Mouse (Mus musculus): ENCODE measurements around the gene Dner. TPM values are rescaled to one million over a fixed set of nuclear protein-coding genes. Genes with fewer than 3 reads are reported as not detected.

The Dner gene
- polyA plus RNA-seq, 1 experiment from 2014 or later: 28.1 TPM

DNA sequence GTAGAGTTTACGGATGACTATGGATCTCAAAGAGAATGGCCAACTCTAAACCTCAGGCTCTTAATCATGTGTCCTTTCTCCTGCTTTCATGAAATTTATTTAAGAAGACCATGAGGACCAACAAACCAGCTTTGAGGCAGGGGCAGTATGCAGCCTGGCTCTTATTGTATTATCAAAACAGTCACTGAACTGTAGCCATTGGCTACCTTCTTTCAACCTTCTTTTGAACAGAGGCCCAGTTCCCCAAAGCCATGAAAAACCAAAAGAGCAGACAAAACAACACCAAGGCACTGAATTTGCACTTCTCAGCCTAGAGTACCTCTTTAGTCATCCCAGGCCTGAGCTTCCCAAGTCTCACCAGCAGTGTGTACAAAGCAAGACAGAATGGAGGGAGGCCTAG is 207.5 kb downstream of the Dner start:
- H3K9me3 ChIP-seq (ENCODE audit: control insufficient read depth, low read length): no peaks in the 10 kb centered on the region
- H3K4me3 ChIP-seq (ENCODE audit: low read depth, low read length): no peak overlapping the region
- ATAC-seq (ENCODE audit: low FRiP score): no peak
- H3K9ac ChIP-seq (ENCODE audit: low read length): no peak overlapping the region
- H3K36me3 ChIP-seq (ENCODE audit: control insufficient read depth, insufficient read depth, low read length): no peaks in the 10 kb centered on the region
- peak; percentile 57 for DNase-seq (ENCODE audit: low spot score, missing footprints)
- no peaks in the 10 kb centered on the region for H3K27me3 ChIP-seq (ENCODE audit: control insufficient read depth, insufficient read depth, low read length)
- H3K4me2 ChIP-seq: no peak overlapping the region
- H3K4me1 ChIP-seq (ENCODE audit: control insufficient read depth, insufficient read depth, low read length): no peaks in the 10 kb centered on the region
- H3K27ac ChIP-seq (ENCODE audit: low read depth, low read length): no peak overlapping the region
- WGBS: 92% methylated on average over 1 of the region's 1 CpGs

DNA sequence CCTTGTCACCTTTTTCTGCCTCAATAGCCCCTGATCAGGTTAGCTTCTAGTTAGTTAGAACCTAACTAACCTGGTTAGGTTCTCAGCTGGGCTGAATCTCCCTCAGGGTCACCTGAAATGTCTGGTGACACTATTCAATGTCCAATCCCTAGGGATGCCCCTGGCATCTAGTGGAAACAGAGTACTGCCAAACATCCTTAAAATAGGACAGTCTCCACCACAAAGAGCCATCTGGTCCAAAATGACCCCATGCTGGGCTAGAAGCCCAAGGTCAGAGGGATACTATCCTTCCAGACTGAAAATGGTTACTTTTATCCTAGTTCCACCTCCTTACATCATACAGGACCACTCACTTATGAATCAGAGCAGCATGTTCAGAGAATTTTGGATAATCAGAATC is 211.0 kb downstream of the Dner start:
- Histone ChIP-seq H3K4me1 (ENCODE audit: control insufficient read depth, insufficient read depth, low read length) (no peaks in the 10 kb centered on the region), H3K36me3 (ENCODE audit: control insufficient read depth, insufficient read depth, low read length) (no peaks in the 10 kb centered on the region), H3K27ac (ENCODE audit: low read depth, low read length) (no peak overlapping the region), H3K4me3 (ENCODE audit: low read depth, low read length) (no peak overlapping the region), H3K9me3 (ENCODE audit: control insufficient read depth, low read length) (no peaks in the 10 kb centered on the region), H3K4me2 (no peak overlapping the region), H3K27me3 (ENCODE audit: control insufficient read depth, insufficient read depth, low read length) (no peaks in the 10 kb centered on the region), H3K9ac (ENCODE audit: low read length) (no peak overlapping the region)
- ATAC-seq (ENCODE audit: low FRiP score) (no peak), DNase-seq (ENCODE audit: low spot score, missing footprints) (no peak)

DNA sequence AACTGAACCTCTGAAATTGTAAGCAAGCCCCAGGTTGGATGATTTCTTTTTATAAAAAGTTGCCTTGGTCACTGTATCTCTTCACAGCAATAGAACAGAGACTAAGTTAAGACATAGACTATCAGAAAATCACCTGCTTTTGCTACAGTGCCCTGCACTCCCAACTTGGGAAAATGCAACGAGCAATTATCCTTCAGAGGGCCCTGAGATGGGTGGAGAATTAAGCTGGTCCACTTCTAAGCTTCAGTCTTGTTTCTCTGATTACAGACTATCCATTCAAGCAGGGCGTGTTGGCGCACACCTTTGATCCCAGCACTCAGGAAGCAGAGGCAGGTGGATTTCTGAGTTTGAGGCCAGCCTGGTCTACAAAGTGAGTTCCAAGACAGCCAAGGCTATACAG is 211.4 kb downstream of the Dner start:
- no peak overlapping the region for H3K27ac ChIP-seq (ENCODE audit: low read depth, low read length)
- no peaks in the 10 kb centered on the region for H3K36me3 ChIP-seq (ENCODE audit: control insufficient read depth, insufficient read depth, low read length)
- no peaks in the 10 kb centered on the region for H3K9me3 ChIP-seq (ENCODE audit: control insufficient read depth, low read length)
- no peaks in the 10 kb centered on the region for H3K4me1 ChIP-seq (ENCODE audit: control insufficient read depth, insufficient read depth, low read length)
- no peak overlapping the region for H3K4me2 ChIP-seq
- ATAC-seq (ENCODE audit: low FRiP score): no peak
- 81% methylated on average over 3 of the region's 3 CpGs for WGBS
- no peaks in the 10 kb centered on the region for H3K27me3 ChIP-seq (ENCODE audit: control insufficient read depth, insufficient read depth, low read length)
- DNase-seq (ENCODE audit: low spot score, missing footprints): peak; percentile 54
- H3K9ac ChIP-seq (ENCODE audit: low read length): no peak overlapping the region
- no peak overlapping the region for H3K4me3 ChIP-seq (ENCODE audit: low read depth, low read length)

DNA sequence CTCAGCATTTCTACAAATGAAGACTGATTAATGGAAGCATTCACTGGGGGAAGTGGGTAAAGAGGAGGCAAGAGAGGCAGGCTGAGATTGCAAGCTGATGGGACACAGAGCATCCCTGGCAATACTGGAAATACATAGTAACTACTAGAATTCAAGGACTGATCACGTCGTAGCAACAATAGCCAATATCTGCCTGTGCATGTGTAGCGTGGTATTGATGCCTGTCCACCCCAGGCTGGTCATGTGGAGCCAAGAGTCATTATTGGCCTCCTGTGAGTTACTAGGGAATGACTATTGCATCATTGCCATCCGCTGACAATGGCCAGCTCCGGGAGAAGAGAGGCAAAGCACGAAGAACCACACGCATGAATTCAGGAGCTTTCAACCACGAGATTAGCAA is 216.0 kb downstream of the Dner start:
- 81% methylated on average over 8 of the region's 8 CpGs for WGBS
- DNase-seq (ENCODE audit: low spot score, missing footprints) (peak; percentile 79), ATAC-seq (ENCODE audit: low FRiP score) (no peak)
- Histone ChIP-seq H3K36me3 (ENCODE audit: control insufficient read depth, insufficient read depth, low read length) (no peaks in the 10 kb centered on the region), H3K9me3 (ENCODE audit: control insufficient read depth, low read length) (no peaks in the 10 kb centered on the region), H3K4me3 (ENCODE audit: low read depth, low read length) (no peak overlapping the region), H3K27me3 (ENCODE audit: control insufficient read depth, insufficient read depth, low read length) (no peaks in the 10 kb centered on the region), H3K27ac (ENCODE audit: low read depth, low read length) (no peak overlapping the region), H3K4me2 (no peak overlapping the region), H3K9ac (ENCODE audit: low read length) (no peak overlapping the region), H3K4me1 (ENCODE audit: control insufficient read depth, insufficient read depth, low read length) (no peaks in the 10 kb centered on the region)

DNA sequence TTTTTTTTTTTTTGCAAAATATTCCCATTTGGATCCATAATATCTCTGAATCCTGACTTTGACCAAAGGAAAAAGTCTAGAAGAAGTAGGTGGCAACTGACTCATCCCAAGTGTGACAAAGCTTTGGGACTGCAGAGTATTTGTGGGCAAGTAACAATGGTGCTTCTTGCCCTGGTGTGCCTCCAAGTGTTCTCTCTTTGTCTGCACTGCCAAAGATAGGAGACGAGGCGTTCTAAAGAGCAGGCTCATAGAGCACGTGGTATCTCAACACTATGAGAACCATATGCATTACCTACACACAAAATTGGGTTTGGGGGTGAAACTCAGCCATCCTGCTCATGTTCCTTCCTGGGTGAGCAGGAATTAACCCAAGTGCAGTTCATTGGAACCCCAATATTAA is 221.7 kb downstream of the Dner start:
- Histone ChIP-seq H3K9me3 (ENCODE audit: control insufficient read depth, low read length) (no peaks in the 10 kb centered on the region), H3K36me3 (ENCODE audit: control insufficient read depth, insufficient read depth, low read length) (no peaks in the 10 kb centered on the region), H3K4me1 (ENCODE audit: control insufficient read depth, insufficient read depth, low read length) (no peaks in the 10 kb centered on the region), H3K27me3 (ENCODE audit: control insufficient read depth, insufficient read depth, low read length) (no peaks in the 10 kb centered on the region), H3K9ac (ENCODE audit: low read length) (no peak overlapping the region), H3K4me2 (no peak overlapping the region), H3K27ac (ENCODE audit: low read depth, low read length) (no peak overlapping the region), H3K4me3 (ENCODE audit: low read depth, low read length) (no peak overlapping the region)
- peak; percentile 66 for DNase-seq (ENCODE audit: low spot score, missing footprints)
- WGBS: 77% methylated on average over 3 of the region's 3 CpGs
- no peak for ATAC-seq (ENCODE audit: low FRiP score)

DNA sequence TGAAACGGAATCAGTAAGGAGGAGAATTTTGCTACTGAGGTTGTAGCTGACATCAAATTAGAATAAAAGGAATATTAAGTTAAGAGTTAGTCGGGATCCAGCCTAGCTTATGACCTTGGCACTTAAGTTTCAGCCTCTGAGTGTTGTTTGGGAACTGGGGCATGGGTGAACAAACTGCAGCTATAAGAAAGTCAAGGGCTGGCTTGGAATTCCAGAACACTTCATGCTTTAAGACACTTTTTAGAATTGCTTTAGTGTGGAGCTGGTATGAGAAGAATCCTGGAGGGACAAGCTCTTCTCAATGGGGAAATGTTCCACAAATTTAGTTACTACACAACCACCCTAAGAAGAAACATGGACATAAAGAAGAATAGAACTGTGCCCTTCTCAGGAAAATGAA is 223.8 kb downstream of the Dner start:
- Histone ChIP-seq H3K4me2 (no peak overlapping the region), H3K4me1 (ENCODE audit: control insufficient read depth, insufficient read depth, low read length) (no peaks in the 10 kb centered on the region), H3K9me3 (ENCODE audit: control insufficient read depth, low read length) (no peaks in the 10 kb centered on the region), H3K36me3 (ENCODE audit: control insufficient read depth, insufficient read depth, low read length) (no peaks in the 10 kb centered on the region), H3K4me3 (ENCODE audit: low read depth, low read length) (no peak overlapping the region), H3K27me3 (ENCODE audit: control insufficient read depth, insufficient read depth, low read length) (no peaks in the 10 kb centered on the region), H3K9ac (ENCODE audit: low read length) (no peak overlapping the region), H3K27ac (ENCODE audit: low read depth, low read length) (no peak overlapping the region)
- WGBS: 92% methylated on average over 2 of the region's 2 CpGs
- DNase-seq (ENCODE audit: low spot score, missing footprints) (peak; percentile 57), ATAC-seq (ENCODE audit: low FRiP score) (no peak)

DNA sequence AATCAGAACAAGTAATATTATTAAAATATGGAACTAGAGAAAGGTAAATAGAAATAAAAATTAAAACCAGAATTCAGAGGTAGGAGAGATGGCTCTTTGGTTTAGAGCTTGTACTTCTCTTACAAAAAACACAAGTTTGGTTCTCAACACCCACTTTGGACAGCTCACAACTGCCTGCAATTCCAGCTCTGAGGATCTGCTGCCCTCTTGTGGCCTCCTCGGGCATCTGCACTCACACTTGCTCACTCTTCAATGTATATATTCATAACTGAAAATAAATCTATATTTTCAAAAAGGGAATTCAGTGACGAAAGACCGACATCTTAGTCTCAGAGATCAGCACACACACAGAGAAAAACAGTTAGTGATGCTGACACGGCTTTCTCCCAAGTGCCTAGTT is 225.7 kb downstream of the Dner start:
- Histone ChIP-seq H3K9ac (ENCODE audit: low read length) (no peak overlapping the region), H3K4me2 (no peak overlapping the region)
- no peak for DNase-seq (ENCODE audit: low spot score, missing footprints)

DNA sequence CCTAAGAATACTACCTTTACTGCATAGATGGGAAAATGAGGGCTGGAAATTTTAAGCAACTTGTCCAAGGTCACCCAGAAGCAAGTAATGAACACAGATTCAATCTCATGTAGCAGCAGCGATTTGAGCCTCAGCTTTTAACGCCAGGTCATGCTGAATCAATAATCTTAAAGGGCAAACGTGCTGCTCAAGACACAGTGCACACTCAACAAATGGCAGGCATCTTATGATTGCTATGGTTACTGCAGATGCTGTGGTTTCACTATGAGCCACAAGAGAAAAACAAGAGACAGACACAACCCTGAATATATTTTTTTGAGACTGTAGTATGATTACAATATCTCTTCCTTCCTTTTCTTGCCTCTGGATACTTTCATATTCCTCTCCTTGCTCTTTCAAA is 228.4 kb downstream of the Dner start:
- Histone ChIP-seq H3K9ac (ENCODE audit: low read length) (no peak overlapping the region), H3K4me2 (no peak overlapping the region), H3K9me3 (ENCODE audit: control insufficient read depth, low read length) (no peaks in the 10 kb centered on the region), H3K4me3 (ENCODE audit: low read depth, low read length) (no peak overlapping the region), H3K27me3 (ENCODE audit: control insufficient read depth, insufficient read depth, low read length) (no peaks in the 10 kb centered on the region), H3K4me1 (ENCODE audit: control insufficient read depth, insufficient read depth, low read length) (no peaks in the 10 kb centered on the region), H3K36me3 (ENCODE audit: control insufficient read depth, insufficient read depth, low read length) (no peaks in the 10 kb centered on the region), H3K27ac (ENCODE audit: low read depth, low read length) (no peak overlapping the region)
- WGBS: 83% methylated on average over 3 of the region's 3 CpGs
- ATAC-seq (ENCODE audit: low FRiP score) (peak; percentile 64; the same call in 1 of the 2 replicates), DNase-seq (ENCODE audit: low spot score, missing footprints) (no peak)

More for the DNA sequence above, 225.7 kb downstream of the Dner start:
- no peaks in the 10 kb centered on the region for H3K4me1 ChIP-seq (ENCODE audit: control insufficient read depth, insufficient read depth, low read length)
- ATAC-seq (ENCODE audit: low FRiP score): no peak
- no peaks in the 10 kb centered on the region for H3K9me3 ChIP-seq (ENCODE audit: control insufficient read depth, low read length)
- no peaks in the 10 kb centered on the region for H3K27me3 ChIP-seq (ENCODE audit: control insufficient read depth, insufficient read depth, low read length)
- H3K27ac ChIP-seq (ENCODE audit: low read depth, low read length): no peak overlapping the region
- no peaks in the 10 kb centered on the region for H3K36me3 ChIP-seq (ENCODE audit: control insufficient read depth, insufficient read depth, low read length)
- no peak overlapping the region for H3K4me3 ChIP-seq (ENCODE audit: low read depth, low read length)
- WGBS: 69% methylated on average over 4 of the region's 4 CpGs

DNA sequence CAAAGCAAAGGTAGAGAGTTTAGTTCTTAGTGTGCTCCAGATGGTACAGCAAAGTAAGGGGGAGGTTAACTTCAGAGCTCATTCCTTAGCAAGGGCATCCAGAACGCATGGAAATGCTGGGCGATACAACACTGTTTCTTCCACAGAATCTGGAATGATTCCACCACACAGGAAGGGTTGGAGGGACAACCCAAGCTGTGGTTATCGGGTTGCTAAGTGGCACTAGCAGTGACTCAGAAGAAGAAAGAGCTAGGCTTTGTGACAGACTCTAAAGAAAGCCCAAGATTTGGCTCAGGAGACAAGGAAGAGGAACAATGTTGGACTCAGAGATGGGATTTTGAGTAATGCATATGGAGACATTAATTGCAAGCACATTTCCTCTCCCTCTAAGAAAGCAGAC is 231.3 kb downstream of the Dner start:
- H3K4me1 ChIP-seq (ENCODE audit: control insufficient read depth, insufficient read depth, low read length): no peaks in the 10 kb centered on the region
- H3K4me3 ChIP-seq (ENCODE audit: low read depth, low read length): no peak overlapping the region
- H3K9ac ChIP-seq (ENCODE audit: low read length): no peak overlapping the region
- no peaks in the 10 kb centered on the region for H3K27me3 ChIP-seq (ENCODE audit: control insufficient read depth, insufficient read depth, low read length)
- no peak overlapping the region for H3K4me2 ChIP-seq
- no peak overlapping the region for H3K27ac ChIP-seq (ENCODE audit: low read depth, low read length)
- 93% methylated on average over 3 of the region's 3 CpGs for WGBS
- DNase-seq (ENCODE audit: low spot score, missing footprints) (peak; percentile 26), ATAC-seq (ENCODE audit: low FRiP score) (no peak)
- no peaks in the 10 kb centered on the region for H3K36me3 ChIP-seq (ENCODE audit: control insufficient read depth, insufficient read depth, low read length)
- H3K9me3 ChIP-seq (ENCODE audit: control insufficient read depth, low read length): no peaks in the 10 kb centered on the region
